Mouse (Mus musculus): Measurements from ENCODE around the gene Pgm1. TPM values are rescaled to one million over a fixed set of nuclear protein-coding genes. Genes with fewer than 3 reads are reported as not detected.

Pgm1 gene
- polyA plus RNA-seq, 1 experiment from 2014 or later = 28.3 TPM

DNA sequence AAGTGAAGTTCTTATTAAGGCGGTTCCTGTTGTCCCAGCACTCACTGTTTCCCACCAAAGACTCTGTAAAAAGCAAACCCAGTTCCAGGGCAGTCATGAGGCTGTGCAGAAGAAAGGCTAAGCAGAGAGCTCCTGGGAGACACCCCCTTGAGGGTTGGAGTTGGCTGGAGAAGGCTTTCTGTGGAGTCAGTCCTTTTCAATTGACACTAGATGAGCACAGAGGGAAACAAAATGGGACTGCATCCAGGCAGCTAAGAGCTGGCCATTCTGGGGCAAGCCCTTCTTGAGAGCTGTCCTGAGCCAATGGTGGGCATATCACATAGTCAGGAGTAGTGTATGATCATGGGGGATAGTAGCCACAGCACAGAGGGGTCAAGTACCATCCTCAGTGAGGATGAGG is 44.7 kb downstream of the Pgm1 start:
- Histone ChIP-seq H3K79me2 (ENCODE audit: inconsistent target) (no peaks in the 10 kb centered on the region), H3K36me3 (ENCODE audit: inconsistent target) (0 out of 2 replicates have a peak, but pooled peaks cover 15% of the 10 kb centered on the region), H3K27ac (no peak overlapping the region), H3K4me3 (ENCODE audit: inconsistent target) (no peak overlapping the region)
- 95% methylated on average over 1 of the region's 1 CpGs for WGBS (ENCODE audit: missing documents)

DNA sequence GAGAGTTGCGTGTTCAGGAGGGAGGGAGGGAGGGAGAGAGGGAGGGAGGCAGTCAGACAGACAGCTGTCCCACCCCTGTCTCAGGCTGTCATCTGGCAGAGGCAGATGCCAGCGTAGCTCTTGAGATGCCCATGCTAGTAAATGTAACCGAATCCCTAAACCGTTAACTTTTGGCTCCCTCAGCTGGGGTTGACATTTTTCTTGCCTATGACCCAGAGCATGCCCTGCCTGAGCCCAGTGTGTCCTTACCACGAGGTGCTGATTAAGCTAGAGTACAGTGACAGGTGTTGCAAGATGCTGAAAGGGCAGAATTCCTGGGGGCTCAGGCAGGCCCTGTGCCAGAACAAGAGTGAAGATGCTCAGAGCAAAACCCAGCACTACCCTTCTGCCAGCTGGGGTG is 45.2 kb downstream of the Pgm1 start:
- Histone ChIP-seq H3K27ac (no peak overlapping the region), H3K36me3 (ENCODE audit: inconsistent target) (0 out of 2 replicates have a peak, but pooled peaks cover 14% of the 10 kb centered on the region), H3K4me3 (ENCODE audit: inconsistent target) (no peak overlapping the region), H3K79me2 (ENCODE audit: inconsistent target) (no peaks in the 10 kb centered on the region)
- WGBS (ENCODE audit: missing documents) = 89% methylated on average over 5 of the region's 5 CpGs

DNA sequence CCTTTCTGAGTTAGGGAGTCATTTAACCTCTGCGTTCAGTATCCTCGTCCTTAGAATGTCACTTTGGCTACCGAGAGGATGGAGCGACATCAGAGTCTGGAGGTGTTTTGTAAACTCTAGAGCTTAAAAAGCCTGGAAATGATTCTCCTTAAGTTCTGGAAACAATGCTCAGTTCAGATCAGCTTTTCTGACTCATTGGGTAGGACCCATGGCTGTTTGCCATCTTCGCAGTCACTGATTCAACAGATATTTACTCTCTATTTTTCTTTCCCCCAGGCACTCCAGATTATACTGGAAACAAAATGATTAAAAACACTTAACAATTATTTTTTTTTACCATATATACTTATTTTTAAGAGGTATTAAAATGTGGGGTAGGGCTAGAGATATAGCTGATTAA is 50.1 kb downstream of the Pgm1 start:
- Histone ChIP-seq H3K79me2 (ENCODE audit: inconsistent target) (no peaks in the 10 kb centered on the region), H3K36me3 (ENCODE audit: inconsistent target) (peaks cover 31% of the 10 kb centered on the region; the same call in 1 of the 2 replicates), H3K27ac (no peak overlapping the region), H3K4me3 (ENCODE audit: inconsistent target) (no peak overlapping the region)
- WGBS (ENCODE audit: missing documents) = 99% methylated on average over 5 of the region's 5 CpGs

DNA sequence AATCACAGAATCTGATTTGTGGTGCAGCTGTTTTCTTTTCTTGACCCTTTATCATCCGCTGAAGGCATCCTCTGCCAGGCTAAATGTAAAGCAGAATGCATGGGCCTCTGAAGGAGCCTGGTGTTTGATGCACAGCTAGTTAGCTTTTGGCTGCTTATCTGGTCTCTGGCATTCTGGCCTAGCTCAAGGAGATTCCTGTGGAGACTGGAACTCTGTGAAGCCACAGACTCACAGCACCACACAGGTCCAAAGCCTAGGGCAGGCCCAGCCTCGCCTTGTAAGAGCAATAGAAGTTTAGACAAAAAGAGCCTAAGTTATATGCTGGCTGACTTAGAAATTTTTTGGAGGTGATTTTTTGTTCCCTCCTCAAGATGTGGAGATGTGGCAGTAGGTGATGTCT is 52.0 kb downstream of the Pgm1 start:
- Histone ChIP-seq H3K27ac (no peak overlapping the region), H3K79me2 (ENCODE audit: inconsistent target) (no peaks in the 10 kb centered on the region), H3K36me3 (ENCODE audit: inconsistent target) (peaks cover 35% of the 10 kb centered on the region; the same call in 1 of the 2 replicates), H3K4me3 (ENCODE audit: inconsistent target) (no peak overlapping the region)
- 97% methylated on average over 2 of the region's 2 CpGs for WGBS (ENCODE audit: missing documents)

GRCm38 (mm10) chr4:99983652-99984368 is 54.6 kb downstream of the Pgm1 start:
- 92% methylated on average over 13 of the region's 13 CpGs for WGBS (ENCODE audit: missing documents)
- Histone ChIP-seq H3K36me3 (ENCODE audit: inconsistent target) (peaks cover 39% of the 10 kb centered on the region; the same call in 1 of the 2 replicates), H3K4me3 (ENCODE audit: inconsistent target) (no peak overlapping the region), H3K79me2 (ENCODE audit: inconsistent target) (no peaks in the 10 kb centered on the region), H3K27ac (no peak overlapping the region)

GRCm38 (mm10) chr4:99984369-99984752 is 55.1 kb downstream of the Pgm1 start:
- Histone ChIP-seq H3K36me3 (ENCODE audit: inconsistent target) (peaks cover 39% of the 10 kb centered on the region; the same call in 1 of the 2 replicates), H3K4me3 (ENCODE audit: inconsistent target) (no peak overlapping the region)
- WGBS (ENCODE audit: missing documents) = 91% methylated on average over 6 of the region's 7 CpGs

DNA sequence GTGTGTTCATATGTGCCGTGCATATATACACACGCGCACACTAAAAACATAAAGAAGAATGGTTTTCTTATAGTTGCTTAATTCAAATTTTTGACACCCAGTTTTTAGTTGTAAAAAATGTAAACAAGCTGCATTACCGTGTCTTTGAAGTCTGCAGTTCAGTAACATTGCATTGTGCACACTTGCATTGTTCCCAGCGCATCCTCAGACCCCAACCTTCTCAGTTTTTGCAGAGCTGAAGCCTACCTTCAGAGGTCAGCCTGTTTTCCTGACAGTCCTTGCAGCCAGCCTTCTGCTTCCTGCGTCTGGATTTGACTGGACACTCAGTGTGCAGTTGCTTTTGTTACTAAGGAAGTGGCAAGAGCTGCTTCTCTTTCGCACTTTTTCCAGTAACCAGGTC is 55.9 kb downstream of the Pgm1 start:
- Histone ChIP-seq H3K4me3 (ENCODE audit: inconsistent target) (no peak overlapping the region), H3K79me2 (ENCODE audit: inconsistent target) (no peaks in the 10 kb centered on the region), H3K36me3 (ENCODE audit: inconsistent target) (peaks cover 35% of the 10 kb centered on the region; the same call in 1 of the 2 replicates), H3K27ac (no peak overlapping the region)
- WGBS (ENCODE audit: missing documents) = 89% methylated on average over 7 of the region's 7 CpGs

More at GRCm38 (mm10) chr4:99984369-99984752, 55.1 kb downstream of the Pgm1 start:
- no peak overlapping the region for H3K27ac ChIP-seq
- no peaks in the 10 kb centered on the region for H3K79me2 ChIP-seq (ENCODE audit: inconsistent target)

- 91% methylated on average over 12 of the region's 12 CpGs for WGBS (ENCODE audit: missing documents)
- Histone ChIP-seq H3K4me3 (ENCODE audit: inconsistent target) (no peak overlapping the region), H3K36me3 (ENCODE audit: inconsistent target) (peaks cover 31% of the 10 kb centered on the region; the same call in 1 of the 2 replicates), H3K79me2 (ENCODE audit: inconsistent target) (no peaks in the 10 kb centered on the region), H3K27ac (no peak overlapping the region)
Observed at GRCm38 (mm10) chr4:99985631-99986030, 56.4 kb downstream of the Pgm1 start.

DNA sequence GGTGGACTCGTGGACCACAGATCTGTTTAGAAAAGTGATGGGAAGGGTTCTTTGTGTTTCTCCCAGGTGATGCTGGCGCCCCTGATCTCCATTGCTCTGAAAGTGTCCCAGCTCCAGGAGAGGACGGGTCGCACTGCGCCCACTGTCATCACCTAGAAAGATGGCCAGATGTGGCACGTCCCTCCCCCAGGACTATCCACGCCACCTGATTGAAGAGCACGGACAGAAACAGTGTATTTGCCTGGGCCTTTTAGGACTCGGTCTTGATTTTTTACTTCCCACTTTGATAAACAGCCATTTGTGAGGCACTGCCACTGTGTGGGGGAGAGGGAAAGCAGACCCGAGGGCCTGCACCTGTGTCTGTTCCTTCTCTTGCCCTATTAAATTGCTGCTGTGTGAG is 57.4 kb downstream of the Pgm1 start:
- peaks cover 25% of the 10 kb centered on the region; the same call in 1 of the 2 replicates for H3K36me3 ChIP-seq (ENCODE audit: inconsistent target)
- no peak overlapping the region for H3K4me3 ChIP-seq (ENCODE audit: inconsistent target)
- H3K27ac ChIP-seq = no peak overlapping the region
- H3K79me2 ChIP-seq (ENCODE audit: inconsistent target) = no peaks in the 10 kb centered on the region
- 95% methylated on average over 9 of the region's 10 CpGs for WGBS (ENCODE audit: missing documents)

DNA sequence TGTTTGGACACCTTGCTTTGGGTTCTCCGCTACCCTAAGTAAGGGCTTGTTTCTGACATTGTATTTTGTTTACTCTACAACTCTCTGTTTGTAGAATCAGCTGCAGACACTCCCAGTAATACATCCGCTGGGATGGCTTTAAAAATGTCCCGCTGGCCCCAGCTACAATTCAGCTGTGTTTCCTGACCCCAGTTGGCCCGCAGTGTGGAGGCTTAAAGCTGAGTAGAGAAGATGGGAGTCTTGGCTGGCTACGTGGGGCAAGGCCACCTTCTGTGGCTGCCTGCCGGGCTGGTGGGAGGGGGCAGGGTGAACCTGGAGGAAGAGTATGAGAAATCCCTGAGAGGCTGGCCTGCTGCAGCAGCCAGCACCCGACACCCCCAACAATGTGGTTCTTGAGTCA is 59.6 kb downstream of the Pgm1 start:
- H3K4me3 ChIP-seq (ENCODE audit: inconsistent target) = no peak overlapping the region
- no peaks in the 10 kb centered on the region for H3K79me2 ChIP-seq (ENCODE audit: inconsistent target)
- 91% methylated on average over 7 of the region's 7 CpGs for whole genome bisulfite sequencing (ENCODE audit: missing documents)
- H3K36me3 ChIP-seq (ENCODE audit: inconsistent target) = peaks cover 20% of the 10 kb centered on the region; the same call in 1 of the 2 replicates
- H3K27ac ChIP-seq = no peak overlapping the region

- Histone ChIP-seq H3K79me2 (ENCODE audit: inconsistent target) (no peaks in the 10 kb centered on the region), H3K27ac (no peak overlapping the region), H3K4me3 (ENCODE audit: inconsistent target) (no peak overlapping the region), H3K36me3 (ENCODE audit: inconsistent target) (no peaks in the 10 kb centered on the region)
- 85% methylated on average over 5 of the region's 5 CpGs for WGBS (ENCODE audit: missing documents)
Observed at GRCm38 (mm10) chr4:100000971-100001370, 71.8 kb downstream of the Pgm1 start.

DNA sequence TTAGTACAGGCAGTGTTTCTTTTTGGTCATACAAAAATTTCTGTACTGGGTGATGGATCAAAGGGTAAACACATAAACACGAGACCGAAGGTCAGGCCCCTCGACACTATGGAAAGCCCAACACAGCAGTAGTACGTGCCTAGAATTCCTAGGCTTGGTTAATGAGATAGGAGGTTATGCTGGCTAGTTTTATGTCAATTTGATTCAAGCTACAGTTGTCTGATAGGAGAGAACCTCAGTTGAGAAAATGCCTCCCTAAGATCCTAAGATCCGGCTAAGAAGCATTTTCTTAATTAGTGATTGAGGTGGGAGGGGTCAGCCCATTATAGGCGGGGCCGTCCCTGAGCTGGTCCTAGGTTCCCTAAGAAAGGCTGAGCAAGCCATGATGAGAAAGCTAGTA is 72.6 kb downstream of the Pgm1 start:
- Histone ChIP-seq H3K79me2 (ENCODE audit: inconsistent target) (no peaks in the 10 kb centered on the region), H3K27ac (no peak overlapping the region), H3K4me3 (ENCODE audit: inconsistent target) (no peak overlapping the region), H3K36me3 (ENCODE audit: inconsistent target) (no peaks in the 10 kb centered on the region)
- 86% methylated on average over 7 of the region's 7 CpGs for WGBS (ENCODE audit: missing documents)

DNA sequence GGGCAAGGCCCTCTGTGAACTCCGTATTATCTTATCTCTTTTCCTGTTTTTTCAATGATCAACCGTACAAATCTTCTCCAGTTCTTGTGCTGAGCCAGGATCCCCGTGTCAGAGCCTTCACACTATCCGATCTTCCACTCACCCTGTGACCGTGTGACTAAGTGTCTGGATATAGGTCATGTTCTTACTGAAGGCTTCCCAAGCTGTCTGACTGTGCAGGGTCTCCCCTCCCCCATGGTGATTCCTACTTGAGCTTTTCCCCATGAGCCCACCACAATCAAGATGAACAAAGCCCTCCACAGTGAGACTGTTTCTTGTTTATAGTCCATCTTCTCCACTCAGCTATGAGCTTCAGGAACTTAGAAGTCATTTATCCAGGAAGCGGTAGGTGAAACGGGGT is 78.5 kb downstream of the Pgm1 start:
- WGBS (ENCODE audit: missing documents) = 84% methylated on average over 7 of the region's 7 CpGs
- H3K27ac ChIP-seq = no peak overlapping the region
- no peak overlapping the region for H3K4me3 ChIP-seq (ENCODE audit: inconsistent target)
- H3K79me2 ChIP-seq (ENCODE audit: inconsistent target) = no peaks in the 10 kb centered on the region
- no peaks in the 10 kb centered on the region for H3K36me3 ChIP-seq (ENCODE audit: inconsistent target)

DNA sequence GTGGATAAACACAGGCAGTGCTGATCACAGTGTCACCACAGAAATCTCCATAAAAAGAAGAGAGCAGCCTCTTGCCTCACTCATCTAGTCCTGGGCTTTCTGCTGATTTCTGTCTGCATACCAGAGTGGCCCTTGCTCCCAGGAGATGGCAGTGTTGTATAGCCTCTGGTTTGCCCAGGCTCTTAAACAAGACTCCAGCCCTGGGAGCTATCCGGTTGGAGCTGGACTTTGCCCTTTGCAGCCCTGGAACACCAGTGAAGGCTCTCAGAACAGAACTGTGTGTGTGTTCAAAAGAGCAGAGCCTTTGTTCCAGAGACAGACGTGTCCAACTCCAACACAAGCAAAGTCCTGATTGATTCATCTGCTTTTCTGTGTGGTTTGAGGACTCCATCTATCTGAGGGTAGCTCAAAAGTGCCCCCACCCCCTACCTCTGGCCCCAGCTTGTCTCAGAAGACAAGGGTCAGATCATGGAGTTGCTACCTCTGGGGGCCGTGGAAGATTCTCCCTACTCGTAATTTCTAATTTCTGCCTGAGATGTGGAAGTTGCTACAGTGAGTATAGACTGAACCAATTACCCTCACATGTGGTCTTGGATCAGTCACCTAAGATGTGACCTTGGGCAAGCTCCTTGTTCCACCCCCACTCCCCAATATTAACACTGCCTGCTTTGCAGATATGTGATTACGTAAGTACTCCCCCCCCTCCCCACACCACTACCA is 79.3 kb downstream of the Pgm1 start:
- Histone ChIP-seq H3K36me3 (ENCODE audit: inconsistent target) (no peaks in the 10 kb centered on the region), H3K4me3 (ENCODE audit: inconsistent target) (no peak overlapping the region), H3K27ac (no peak overlapping the region), H3K79me2 (ENCODE audit: inconsistent target) (no peaks in the 10 kb centered on the region)
- WGBS (ENCODE audit: missing documents) = 73% methylated on average over 5 of the region's 5 CpGs

GRCm38 (mm10) chr4:100009211-100009678 is 80.0 kb downstream of the Pgm1 start:
- Histone ChIP-seq H3K27ac (no peak overlapping the region), H3K4me3 (ENCODE audit: inconsistent target) (no peak overlapping the region), H3K79me2 (ENCODE audit: inconsistent target) (no peaks in the 10 kb centered on the region), H3K36me3 (ENCODE audit: inconsistent target) (no peaks in the 10 kb centered on the region)
- WGBS (ENCODE audit: missing documents) = 90% methylated on average over 8 of the region's 8 CpGs

Data from macrophage (primary cell).